Mouse (Mus musculus) CH12.LX (cell line): Measurements from ENCODE around the gene Slc12a7.

Experiments
- CHD2 ChIP-seq: IDR thresholded peaks from 2 replicates; pipeline ENCODE4 v1.6.1; 2011; ENCODE audit warnings: low read length, improper control_type of control experiment
- CTCF ChIP-seq, 2 experiments: IDR thresholded peaks in 1 of 2; conservative IDR thresholded peaks in 1 of 2; 2 replicates each; pipeline ENCODE4 v1.5.1; 2011 to 2012; ENCODE audit warnings: low read depth in 2 of 2, low read length in 2 of 2, improper control_type of control experiment in 1 of 2, inconsistent platforms in 1 of 2, mild to moderate bottlenecking in 1 of 2, moderate library complexity in 1 of 2
- E2F4 ChIP-seq: IDR thresholded peaks from 2 replicates; pipeline ENCODE4 v1.6.1; 2011; ENCODE audit warnings: low read depth, low read length, improper control_type of control experiment; ENCODE audit not compliant: insufficient replicate concordance
- ELF1 ChIP-seq: IDR thresholded peaks from 2 replicates; pipeline ENCODE4 v1.6.1; 2014; ENCODE audit warnings: low read depth, mild to moderate bottlenecking, inconsistent platforms, low read length, improper control_type of control experiment
- EP300 ChIP-seq: IDR thresholded peaks from 2 replicates; pipeline ENCODE4 v1.6.1; 2011; ENCODE audit warnings: low read length, improper control_type of control experiment
- IRF4 ChIP-seq: IDR thresholded peaks from 2 replicates; pipeline ENCODE4 v1.6.1; 2014; ENCODE audit warnings: low read depth, mild to moderate bottlenecking, inconsistent platforms, low read length, improper control_type of control experiment
- MYC ChIP-seq: IDR thresholded peaks from 2 replicates; pipeline ENCODE4 v1.6.1; 2011; ENCODE audit warnings: low read depth, mild to moderate bottlenecking, improper control_type of control experiment, low read length
- NELFE ChIP-seq: IDR thresholded peaks from 2 replicates; pipeline ENCODE4 v1.6.1; 2011; ENCODE audit warnings: low read depth, low read length, improper control_type of control experiment
- POLR2A ChIP-seq: IDR thresholded peaks from 2 replicates; pipeline ENCODE4 v1.6.1; 2011; ENCODE audit warnings: low read depth, mild to moderate bottlenecking, improper control_type of control experiment, low read length
- ZC3H11A ChIP-seq: IDR thresholded peaks from 2 replicates; pipeline ENCODE4 v1.6.1; 2012; ENCODE audit warnings: low read depth, mild to moderate bottlenecking, inconsistent platforms, low read length, improper control_type of control experiment
- ZNF384 ChIP-seq: IDR thresholded peaks from 2 replicates; pipeline ENCODE4 v1.6.1; 2012; ENCODE audit warnings: low read depth, low read length, improper control_type of control experiment, inconsistent platforms

DNA sequence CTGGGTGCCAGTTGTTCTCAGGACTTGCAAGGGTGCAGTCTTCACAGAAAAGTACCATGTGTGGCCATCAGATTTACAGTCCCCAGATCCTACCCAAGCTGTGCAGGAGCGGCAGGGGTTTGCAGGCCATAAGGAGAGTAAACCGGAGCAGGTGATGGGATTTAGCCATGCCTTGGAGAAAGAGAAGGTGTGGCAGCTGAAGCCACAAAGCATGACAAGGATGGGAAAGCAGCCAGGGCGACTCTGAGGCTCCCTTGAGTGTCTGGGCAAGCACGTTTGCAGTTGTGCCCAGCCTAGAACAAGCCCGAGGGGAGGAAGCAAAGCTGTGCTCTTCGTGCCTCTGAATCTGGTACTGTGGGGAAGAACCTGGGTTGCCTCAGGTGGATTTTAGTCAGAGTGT lies 17.5 kb downstream of the Slc12a7 start:
- TF ChIP-seq POLR2A (no peak), ZNF384 (no peak), ZC3H11A (no peak), ELF1 (no peak), CTCF (conservative IDR thresholded peaks at IDR 0.05 in 1 of 2, IDR thresholded peaks at IDR 0.05 in 1 of 2; ENCODE audit: low read depth in 2 of 2, low read length in 2 of 2) (no peak), NELFE (no peak), E2F4 (no peak), CHD2 (no peak), EP300 (no peak), MYC (no peak), IRF4 (no peak)
